In the genomic region with DNA sequence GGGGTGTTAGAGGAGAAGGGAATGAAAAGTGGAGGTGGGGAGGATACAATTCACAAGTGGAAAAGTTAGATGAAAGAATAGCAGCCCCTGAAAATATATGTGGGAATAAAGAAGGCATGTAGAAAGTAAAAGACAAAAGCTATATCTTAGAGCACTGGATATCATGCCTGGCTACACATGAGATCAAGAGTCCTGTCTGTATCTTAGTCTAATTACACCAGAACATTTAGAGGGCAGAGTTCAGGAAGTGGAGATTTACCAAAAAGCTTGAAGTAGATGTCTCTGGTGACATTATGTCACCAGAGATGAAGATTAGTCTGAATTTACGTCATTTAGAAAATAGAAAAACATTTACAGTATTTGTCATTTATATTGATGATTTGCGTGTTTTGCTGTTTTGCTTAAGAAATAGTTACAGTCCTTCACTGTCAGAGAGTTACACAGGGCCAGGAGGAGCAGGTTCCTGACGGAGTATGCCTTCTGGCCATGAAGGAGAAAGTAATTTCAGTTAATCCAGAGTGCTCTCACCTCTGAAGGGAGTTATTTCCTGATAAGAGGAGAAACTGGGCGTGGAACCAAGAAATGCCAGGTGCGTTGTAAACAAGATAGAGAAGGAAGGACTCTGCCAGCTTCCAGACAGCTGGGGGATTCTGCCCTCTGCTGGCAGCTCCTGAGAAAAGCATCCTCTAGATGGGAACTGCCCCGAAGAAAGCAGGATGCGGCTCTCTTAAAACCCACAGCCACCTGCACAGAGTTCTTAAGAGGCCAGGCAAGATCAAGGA, we compare ENCODE assay signal across 8 mouse cellular contexts.
A peak's percentile ranks its signal among the peaks of the same experiment; 100 is the strongest.
DNase-seq lines count a peak whose midpoint lies in the region; ATAC-seq and TF ChIP-seq lines count a peak whose summit lies in the region.

No protein-coding gene starts in this region.

- 24% methylated on average over 7 of the region's 7 CpGs for WGBS in liver, adult 2 months
- 24% methylated on average over 7 of the region's 7 CpGs for WGBS in stomach, postnatal 0 days

- peak; percentile 35 for DNase-seq in gastrocnemius, adult 2 months
- no peak for DNase-seq in gastrocnemius, postnatal 25 days
- DNase-seq in cerebellum, postnatal 14 days: peak; percentile 81 to 86
- DNase-seq in gonadal fat pad, adult 2 months (ENCODE audit: low read depth): peak; percentile 22
- peak; percentile 75 for DNase-seq in kidney, adult 18-20 months
- peak; percentile 65 for DNase-seq in liver, adult 2 months (ENCODE audit: extremely low read depth, low read depth, low spot score)
- DNase-seq in neural tube, embryonic 10.5 days (ENCODE audit: extremely low spot score, low spot score): peak; percentile 52
- peak; percentile 86 for DNase-seq in stomach, postnatal 0 days (ENCODE audit: low spot score)

- peak; percentile 71 for TF ChIP-seq CTCF in gastrocnemius, adult 2 months (IDR thresholded peaks at IDR 0.05)
- peak; percentile 84 for TF ChIP-seq CTCF in liver, adult 2 months (IDR thresholded peaks at IDR 0.05; ENCODE audit: low read depth, low read length)
- TF ChIP-seq CTCF in stomach, postnatal 0 days (IDR thresholded peaks at IDR 0.05; ENCODE audit: low read depth): peak; percentile 89

- H3K4me3 ChIP-seq in gastrocnemius, adult 2 months: no peak overlapping the region
- H3K4me3 ChIP-seq in liver, adult 2 months (ENCODE audit: insufficient read depth, low read depth, low read length): no peak overlapping the region
- no peak overlapping the region for H3K4me3 ChIP-seq in stomach, postnatal 0 days (ENCODE audit: low read depth, low read length)

- no peak overlapping the region for H3K27ac ChIP-seq in gastrocnemius, adult 2 months
- H3K27ac ChIP-seq in liver, adult 2 months (replicated peaks; ENCODE audit: insufficient read depth, low read depth, low read length): no peak overlapping the region
- no peak overlapping the region for H3K27ac ChIP-seq in stomach, postnatal 0 days (replicated peaks)

- TF ChIP-seq EP300 in stomach, postnatal 0 days (optimal IDR thresholded peaks at IDR 0.05): no peak

- TF ChIP-seq POLR2A in liver, adult 2 months (IDR thresholded peaks at IDR 0.05; ENCODE audit: extremely low read depth, insufficient read depth, low read length): no peak

- no peaks in the 10 kb centered on the region for H3K36me3 ChIP-seq in liver, adult 2 months (ENCODE audit: control insufficient read depth, insufficient read depth, low read length)
- H3K36me3 ChIP-seq in stomach, postnatal 0 days (ENCODE audit: control insufficient read depth, insufficient read depth, low read length): no peaks in the 10 kb centered on the region

- H3K9me3 ChIP-seq in stomach, postnatal 0 days (ENCODE audit: control insufficient read depth, low read length): no peaks in the 10 kb centered on the region

- peak; percentile 95 for ATAC-seq in stomach, postnatal 0 days (ENCODE audit: low FRiP score, low TSS enrichment)

- no peaks in the 10 kb centered on the region for H3K4me1 ChIP-seq in liver, adult 2 months (ENCODE audit: control insufficient read depth, insufficient read depth, low read length)
- H3K4me1 ChIP-seq in stomach, postnatal 0 days (replicated peaks; ENCODE audit: control insufficient read depth, insufficient read depth): no peaks in the 10 kb centered on the region

- H3K79me2 ChIP-seq in liver, adult 2 months (ENCODE audit: control insufficient read depth, insufficient read depth, low read length): no peaks in the 10 kb centered on the region

- no peak overlapping the region for H3K9ac ChIP-seq in liver, adult 2 months (ENCODE audit: low read depth, low read length)
- no peak overlapping the region for H3K9ac ChIP-seq in stomach, postnatal 0 days (ENCODE audit: low read length)

- no peaks in the 10 kb centered on the region for H3K27me3 ChIP-seq in liver, adult 2 months (ENCODE audit: control insufficient read depth, insufficient read depth, low read length)
- H3K27me3 ChIP-seq in stomach, postnatal 0 days (ENCODE audit: control insufficient read depth, insufficient read depth, low read length): no peaks in the 10 kb centered on the region

- no peak overlapping the region for H3K4me2 ChIP-seq in stomach, postnatal 0 days (replicated peaks; ENCODE audit: low read depth)

- intact Hi-C loops in gastrocnemius, adult 2 months (cut with DNase I): no loop called here
